Mouse (Mus musculus) bone marrow macrophage, adult 2 months (primary cell): ENCODE results near the gene Clec16a.

Source experiments
- CTCF ChIP-seq: IDR thresholded peaks from 2 replicates; pipeline ENCODE4 v1.5.1; 2012; ENCODE audit warnings: low read depth, mild to moderate bottlenecking, low read length, moderate library complexity
- POLR2A ChIP-seq: IDR thresholded peaks from 2 replicates; pipeline ENCODE4 v1.6.1; 2012; ENCODE audit warnings: mild to moderate bottlenecking, low read depth, low read length, borderline replicate concordance

DNA sequence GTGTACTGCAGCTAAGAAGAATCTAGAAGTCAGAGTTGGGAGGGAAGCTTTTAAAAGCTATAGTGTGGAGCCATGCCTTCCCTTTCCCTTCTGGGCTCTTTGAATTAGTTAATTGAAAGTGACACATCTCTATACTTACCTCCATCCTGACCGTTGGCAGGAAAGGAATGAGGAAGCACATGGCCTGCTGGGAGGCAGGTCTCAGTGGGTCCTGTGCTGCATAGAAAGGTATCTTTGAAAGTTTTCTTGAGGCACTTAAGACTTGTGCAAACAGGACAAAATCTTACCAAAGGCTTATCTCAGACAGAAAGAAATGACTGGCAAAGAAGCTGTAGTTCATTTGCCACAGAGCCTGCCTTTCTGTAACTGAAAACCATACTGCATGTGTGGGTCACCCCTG is 76.6 kb downstream of the Clec16a start:
- no peak for TF ChIP-seq CTCF
- no peak for TF ChIP-seq POLR2A
